Mouse (Mus musculus) C2C12 (cell line): ENCODE measurements around the gene 1700007K13Rik. TPM values are rescaled to one million over a fixed set of nuclear protein-coding genes. Genes with fewer than 3 reads are reported as not detected.

ENCODE experiments used
- polyA plus RNA-seq: library from polyadenylated mRNA; unstranded; fragments of >200 nt; fragmentation: generic; extraction: Trizol; gene quantifications from one replicate; pipeline ENCODE4 v1.2.1, GENCODE M21; 2012; ENCODE audit warnings: missing spikeins

1700007K13Rik gene
- polyA plus RNA-seq, 1 experiment = 0.68 TPM

Other genes with a start within 250 kb of the 1700007K13Rik start
- gene Ppp1r26, start 19.5 kb downstream of the 1700007K13Rik start, polyA plus RNA-seq = 0.01 TPM
- gene Mrps2, start 1.7 kb upstream of the 1700007K13Rik start, polyA plus RNA-seq = 30.4 TPM
- gene Gbgt1, start 30.6 kb upstream of the 1700007K13Rik start, polyA plus RNA-seq = not detected
- gene Gm10134, start 39.8 kb upstream of the 1700007K13Rik start, polyA plus RNA-seq = not detected
- 10.5 TPM for gene Ralgds, start 46.8 kb upstream of the 1700007K13Rik start, polyA plus RNA-seq
- not detected for gene Cel, start 97.1 kb upstream of the 1700007K13Rik start, polyA plus RNA-seq
- gene Gtf3c5, start 117.4 kb upstream of the 1700007K13Rik start, polyA plus RNA-seq = 28.1 TPM
- gene Gfi1b, start 155.7 kb upstream of the 1700007K13Rik start, polyA plus RNA-seq = not detected
- 6.9 TPM for gene Tsc1, start 174.9 kb upstream of the 1700007K13Rik start, polyA plus RNA-seq
- 0.96 TPM for gene Spaca9, start 233.4 kb upstream of the 1700007K13Rik start, polyA plus RNA-seq
- 0.04 TPM for gene Ak8, start 233.8 kb upstream of the 1700007K13Rik start, polyA plus RNA-seq